Comparison of ENCODE assay signal across 9 mouse cellular contexts in genomic region chr2:13264875-13265274, GRCm38 (mm10). TPM values are rescaled to one million over a fixed set of nuclear protein-coding genes. Genes with fewer than 3 reads are reported as not detected.
DNase-seq lines count a peak whose midpoint lies in the region; ATAC-seq and TF ChIP-seq lines count a peak whose summit lies in the region.
"Had no signal": no experiment of that assay in that cellular context is flagged by ENCODE, and none has a peak within 500 bp of the region (broad histone marks: within the 10 kb centered on the region; RNA-seq: fewer than 3 reads in every experiment).

No protein-coding gene starts in this region.

- no peak overlapping the region for H3K9ac ChIP-seq in lung, postnatal 0 days (replicated peaks; ENCODE audit: low read depth)
- H3K9ac ChIP-seq: limb, embryonic 15.5 days had no signal

- no peak for TF ChIP-seq POLR2A in embryonic fibroblast, embryonic 13.5 days (IDR thresholded peaks at IDR 0.05; ENCODE audit: low read depth, low read length)

- 46% methylated on average over 4 of the region's 4 CpGs for WGBS in lung, postnatal 0 days

- 0 out of 2 replicates have a peak, but pooled peaks have one; percentile 10 for TF ChIP-seq CTCF in embryonic fibroblast, embryonic 13.5 days (IDR thresholded peaks at IDR 0.05; ENCODE audit: borderline replicate concordance, insufficient read depth, low read length)
- TF ChIP-seq CTCF in lung, postnatal 0 days (IDR thresholded peaks at IDR 0.05) = peak; percentile 85

- H3K4me2 ChIP-seq in lung, postnatal 0 days (replicated peaks; ENCODE audit: low read depth, low read length) = no peak overlapping the region
- H3K4me2 ChIP-seq: limb, embryonic 15.5 days had no signal

- TF ChIP-seq EP300 in lung, postnatal 0 days (IDR thresholded peaks at IDR 0.05) = no peak

- H3K36me3 ChIP-seq in lung, postnatal 0 days (ENCODE audit: insufficient read depth, low read length) = peaks cover 5% of the 10 kb centered on the region; the same call in 1 of the 2 replicates

- peaks cover 2% of the 10 kb centered on the region; the same call in 1 of the 2 replicates for H3K4me1 ChIP-seq in embryonic fibroblast, embryonic 13.5 days (ENCODE audit: control insufficient read depth, insufficient read depth, low read length)
- H3K4me1 ChIP-seq in lung, postnatal 0 days (ENCODE audit: insufficient read depth, low read depth, low read length) = no peaks in the 10 kb centered on the region

- no peaks in the 10 kb centered on the region for H3K27me3 ChIP-seq in lung, postnatal 0 days (replicated peaks; ENCODE audit: insufficient read depth, low read length)
- H3K27me3 ChIP-seq: limb, embryonic 15.5 days had no signal

- DNase-seq in heart, postnatal 10 days = peak; percentile 17 to 31
- DNase-seq in heart, postnatal 4 days = no peak
- DNase-seq in thymus, postnatal 25 days = peak; percentile 14
- no peak for DNase-seq in thymus, adult 18-20 months
- peak; percentile 71 for DNase-seq in lung, postnatal 0 days (ENCODE audit: low spot score)
- DNase-seq in retina, embryonic 14.5 days (ENCODE audit: low spot score) = peak; percentile 83
- no peak for DNase-seq in gastrocnemius, postnatal 10 days

- no peak overlapping the region for H3K27ac ChIP-seq in embryonic fibroblast, embryonic 13.5 days (ENCODE audit: insufficient read depth, low read length)
- H3K27ac ChIP-seq in lung, postnatal 0 days (ENCODE audit: low read length) = no peak overlapping the region
- H3K27ac ChIP-seq: limb, embryonic 15.5 days had no signal

- no peak overlapping the region for H3K4me3 ChIP-seq in embryonic fibroblast, embryonic 13.5 days (ENCODE audit: insufficient read depth, low read length)
- no peak overlapping the region for H3K4me3 ChIP-seq in lung, postnatal 0 days (ENCODE audit: low read depth, low read length)
- H3K4me3 ChIP-seq: limb, embryonic 15.5 days had no signal

- no peaks in the 10 kb centered on the region for H3K9me3 ChIP-seq in lung, postnatal 0 days (ENCODE audit: low read length)
- H3K9me3 ChIP-seq: limb, embryonic 15.5 days had no signal

- ATAC-seq in lung, postnatal 0 days = no peak

- intact Hi-C loops in heart, postnatal 10 days (cut with DNase I) = loop anchor here (5.0 to 10.0 kb wide), 2 partner anchors 828 to 1260 kb away; no protein-coding TSS in a partner anchor

RNA-seq across cellular contexts. Expression of gene Rsu1, which starts 6.3 kb away (rescaled TPM):
- total RNA-seq in heart, postnatal 10 days (2021) = 100 to 1,000 TPM in 1 of 2 experiments, 10 to 100 TPM in 1; 98.4 to 102 TPM
- total RNA-seq in heart, postnatal 4 days (2021) = 100 to 1,000 TPM; 107 to 115 TPM
- 235 and 307 TPM in 2 replicates for polyA plus RNA-seq in embryonic fibroblast, embryonic 13.5 days (2011; ENCODE audit: insufficient read length, low read depth, missing spikeins)
- polyA plus RNA-seq in lung, postnatal 0 days (2015; fragmentation: Nextera tagmentation; extraction: Ambion mirVana) = 158 and 187 TPM in 2 replicates
- 10 to 100 TPM; 62.5 to 66.7 TPM for total RNA-seq in gastrocnemius, postnatal 10 days (2021)

Comparison
In these comparisons a context has a peak if more than half of its experiments do, and no peak if none do; other contexts are left out.
1. DNase-seq: peak in heart, postnatal 10 days (2 of 2), thymus, postnatal 25 days (single experiment), lung, postnatal 0 days (single experiment) and retina, embryonic 14.5 days (single experiment); none in heart, postnatal 4 days (single experiment), thymus, adult 18-20 months (0 of 2) and gastrocnemius, postnatal 10 days (single experiment).